Mouse (Mus musculus): Measurements from ENCODE around the gene Cdca7.
A peak's percentile ranks its signal among the peaks of the same experiment; 100 is the strongest.

Cdca7 gene

DNA sequence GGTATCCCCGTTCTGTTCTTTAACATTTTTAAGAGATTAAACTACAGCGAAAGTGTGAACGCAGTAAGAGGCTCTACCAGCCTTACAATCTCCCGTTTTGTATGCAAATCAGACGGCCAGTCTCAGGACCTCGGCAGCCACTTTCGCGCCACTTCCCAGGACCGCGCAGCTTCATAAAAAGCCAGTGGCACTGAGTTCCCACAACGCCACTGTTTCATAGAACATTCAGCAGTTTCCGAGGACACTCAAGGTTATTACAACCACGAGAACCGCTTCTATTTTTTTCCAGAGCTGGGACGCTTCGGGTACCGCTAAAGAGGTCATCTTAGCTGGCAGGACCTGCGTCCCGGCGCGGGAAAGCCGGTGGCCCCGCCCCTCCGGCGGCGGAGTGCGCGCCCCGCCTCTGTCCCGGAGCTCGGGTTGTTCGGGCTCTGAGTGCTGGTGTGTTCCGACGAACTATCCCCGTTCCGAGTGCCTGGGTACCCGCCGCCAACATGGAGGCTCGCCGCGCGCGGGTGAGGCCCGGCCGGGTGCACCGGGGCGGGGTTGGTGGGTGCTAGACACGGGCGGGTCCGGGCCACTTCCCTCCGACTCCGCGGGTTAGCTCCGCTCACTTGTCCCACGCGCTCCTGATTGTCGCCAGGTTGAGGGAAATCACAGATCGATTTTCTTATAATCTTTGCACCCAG lies at the start of gene Cdca7:
Gene Cdca7 (plus strand): TSS at position 363 of the 689 bp plus-strand sequence.
- peak; percentile 48 for DNase-seq

GRCm38 (mm10) chr2:72426776-72427175 lies 49.2 kb upstream of the Cdca7 start:
- peak; percentile 12 for DNase-seq

DNA sequence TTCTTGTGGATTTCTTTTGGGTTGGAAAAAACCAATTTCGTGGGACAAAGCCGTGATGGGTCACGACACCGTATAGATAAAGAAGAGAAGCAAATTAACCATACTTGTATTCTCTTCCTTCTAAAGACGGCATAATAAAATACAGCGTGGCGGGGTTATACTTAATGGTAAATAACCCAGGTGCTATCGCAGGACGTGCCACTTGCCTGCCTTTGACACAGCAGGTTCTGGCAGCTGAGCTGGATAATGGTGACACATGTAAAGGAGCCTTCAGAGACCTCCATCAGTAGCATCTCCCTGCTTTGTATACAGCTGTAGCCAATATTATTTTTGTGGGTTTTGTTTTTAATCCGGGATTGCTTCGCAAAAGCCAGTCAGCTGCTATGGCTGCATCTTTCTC lies 48.7 kb upstream of the Cdca7 start:
- DNase-seq: no peak

DNA sequence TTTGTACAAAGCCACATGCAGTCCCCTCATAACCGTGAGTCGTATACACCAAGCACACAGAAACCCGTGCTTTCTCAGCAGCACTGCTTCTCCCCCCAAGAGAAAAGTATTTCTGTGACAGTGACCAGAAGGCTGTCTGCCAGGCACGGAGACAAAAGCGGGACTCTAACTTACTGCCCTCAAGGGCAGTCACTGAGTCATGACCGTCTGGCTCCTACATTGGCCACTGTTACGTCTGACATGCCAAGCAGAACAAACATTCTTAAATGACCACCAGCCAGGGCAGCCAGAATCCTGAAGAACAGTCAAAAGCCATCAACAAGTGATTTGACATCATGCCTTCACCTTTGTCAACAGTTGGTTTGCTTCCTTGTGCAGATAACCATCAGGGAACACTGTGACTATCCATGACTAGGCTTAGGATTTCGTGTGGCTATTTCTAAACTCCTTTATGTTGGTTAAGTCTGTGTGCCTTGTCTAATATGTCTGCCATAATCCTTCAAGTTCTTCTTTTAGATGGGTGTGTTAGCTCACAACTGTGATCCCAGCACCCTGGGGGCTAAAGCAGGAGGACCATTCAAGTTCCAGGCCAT lies 36.9 kb upstream of the Cdca7 start:
- DNase-seq: no peak

DNA sequence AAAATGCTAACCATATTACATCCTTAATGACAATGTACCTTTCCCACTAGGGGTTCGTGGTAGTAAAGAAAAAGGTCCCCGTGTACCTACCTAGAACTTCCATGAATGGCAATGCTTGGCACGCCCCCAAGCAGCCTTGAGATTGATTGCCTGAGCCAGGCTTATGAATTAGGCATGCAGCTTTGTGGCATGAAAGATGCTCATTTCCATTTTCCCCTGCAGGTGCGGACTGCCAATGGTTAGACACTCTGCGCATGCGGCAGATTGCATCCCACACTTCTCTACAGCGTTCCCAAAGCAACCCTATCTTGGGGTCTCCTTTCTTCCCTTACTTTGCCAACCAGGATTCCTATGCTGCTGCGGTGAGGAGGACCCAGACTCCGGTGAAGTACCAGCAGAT lies 34.9 kb upstream of the Cdca7 start:
- peak; percentile 3 for DNase-seq

DNA sequence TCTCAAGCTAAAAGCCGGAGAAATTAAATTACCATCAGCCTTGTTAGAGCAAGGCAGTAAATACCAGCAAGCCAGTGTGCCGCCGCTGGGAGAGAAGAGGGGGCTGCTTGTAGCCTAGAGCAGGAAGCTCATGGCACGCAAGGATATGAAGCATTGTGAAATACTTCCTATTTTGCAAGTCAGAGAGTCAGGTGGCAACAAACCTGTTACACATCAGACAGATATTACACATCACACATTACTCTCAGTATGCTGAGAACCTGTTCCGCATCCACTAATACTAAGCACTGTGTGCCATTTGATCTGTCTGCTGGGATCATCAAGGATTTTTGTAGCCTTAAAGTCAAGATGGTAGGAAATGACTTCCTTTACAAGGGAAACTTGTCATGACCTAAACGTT lies 33.1 kb upstream of the Cdca7 start:
- no peak for DNase-seq

DNA sequence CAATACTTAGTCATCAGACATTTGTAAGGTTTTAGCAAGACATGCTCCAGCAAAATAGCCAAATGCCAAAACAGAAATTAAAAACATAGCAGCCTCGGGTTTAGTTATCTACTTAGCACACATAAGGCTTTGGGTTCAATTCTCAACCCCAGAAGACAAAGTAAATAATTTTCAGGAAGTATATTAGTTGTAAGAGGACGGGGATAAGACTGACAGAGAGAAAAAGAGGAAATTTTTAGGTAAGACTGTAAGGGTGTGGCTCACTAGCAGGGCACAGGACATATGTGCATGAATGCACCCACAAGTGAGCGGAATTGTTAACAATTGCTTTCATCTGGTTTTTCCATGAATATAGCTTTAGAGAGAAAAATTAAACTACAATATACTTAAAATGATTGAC lies 32.0 kb upstream of the Cdca7 start:
- DNase-seq: no peak

DNA sequence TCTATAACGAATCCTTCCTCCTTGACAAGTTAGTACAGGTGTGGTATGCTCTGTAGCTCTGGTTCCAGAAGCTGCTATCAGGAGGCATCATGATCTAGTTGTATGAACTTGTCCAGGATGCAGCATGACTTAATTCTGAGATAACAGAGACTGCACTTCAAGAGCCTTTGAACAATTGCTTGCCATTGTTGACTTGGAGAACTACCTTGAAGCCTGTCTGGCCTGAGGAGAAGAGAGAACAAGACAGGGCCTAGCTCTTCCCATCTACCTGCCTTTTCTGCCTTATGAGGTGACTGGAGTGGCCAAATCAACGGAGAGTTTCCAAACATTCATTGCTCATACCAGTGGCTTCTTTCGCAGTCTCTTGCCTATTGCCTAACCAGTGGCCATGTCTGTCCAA lies 29.9 kb upstream of the Cdca7 start:
- DNase-seq: no peak

DNA sequence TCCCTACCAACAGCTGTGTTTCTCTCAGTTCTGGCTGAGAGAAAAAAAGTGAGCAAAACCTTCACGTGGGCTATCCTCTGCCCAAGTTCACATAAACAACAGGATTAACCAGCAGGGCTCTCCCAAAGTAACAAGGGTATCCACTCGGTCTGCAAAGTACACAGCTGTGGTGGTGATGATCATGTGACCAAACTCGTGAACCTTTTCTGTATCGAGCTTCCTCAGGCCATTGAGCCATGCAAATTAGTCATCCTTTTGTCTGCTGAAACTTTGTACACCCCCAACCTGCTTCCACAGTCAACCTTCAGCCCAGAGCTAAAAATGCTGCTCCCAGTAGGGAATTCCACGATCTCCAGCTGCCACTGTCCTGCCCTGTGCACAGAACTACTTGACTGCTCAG lies 29.3 kb upstream of the Cdca7 start:
- DNase-seq: no peak

DNA sequence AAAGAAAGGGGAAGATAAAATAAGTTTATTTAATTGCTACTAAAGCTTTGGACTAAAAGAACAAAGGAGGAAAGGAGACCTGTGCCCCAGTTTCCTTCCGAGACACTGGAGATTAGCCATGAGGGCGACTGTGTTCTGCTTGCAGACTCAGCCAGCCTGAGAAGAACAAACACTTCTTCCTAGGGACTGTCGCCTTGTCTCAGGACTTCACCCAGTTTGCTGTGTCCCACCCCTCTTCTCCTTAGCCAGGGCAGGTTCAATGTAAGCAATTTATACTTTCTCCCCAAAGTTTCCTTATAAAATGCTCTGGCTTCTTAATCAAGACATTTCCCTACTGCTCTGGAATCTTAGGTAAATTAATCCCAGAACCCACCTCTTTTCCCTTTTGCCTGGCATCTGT lies 22.4 kb upstream of the Cdca7 start:
- no peak for DNase-seq

GRCm38 (mm10) chr2:72456189-72456588 lies 19.8 kb upstream of the Cdca7 start:
- no peak for DNase-seq

- DNase-seq: no peak
Observed at GRCm38 (mm10) chr2:72464376-72465014, 11.5 kb upstream of the Cdca7 start.

DNA sequence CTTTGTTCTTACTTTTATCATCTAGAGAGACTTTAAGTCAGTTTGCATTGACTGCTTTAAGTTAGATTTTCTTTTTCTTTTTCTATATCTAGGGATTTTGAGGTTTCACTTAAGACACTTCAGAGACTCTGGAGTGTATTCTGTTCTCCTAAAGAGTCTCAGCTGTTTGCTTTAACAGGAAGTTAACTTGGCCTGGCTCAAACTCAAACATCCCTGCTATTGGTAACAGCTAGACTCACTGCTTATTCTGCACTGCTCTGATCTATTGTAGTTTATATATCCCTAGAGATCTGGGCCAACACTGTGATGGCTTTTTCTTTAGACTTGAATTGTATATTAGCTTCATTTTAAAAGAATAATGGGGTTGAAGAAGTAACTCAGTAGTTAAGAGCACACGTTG lies 8.4 kb upstream of the Cdca7 start:
- DNase-seq: no peak

DNA sequence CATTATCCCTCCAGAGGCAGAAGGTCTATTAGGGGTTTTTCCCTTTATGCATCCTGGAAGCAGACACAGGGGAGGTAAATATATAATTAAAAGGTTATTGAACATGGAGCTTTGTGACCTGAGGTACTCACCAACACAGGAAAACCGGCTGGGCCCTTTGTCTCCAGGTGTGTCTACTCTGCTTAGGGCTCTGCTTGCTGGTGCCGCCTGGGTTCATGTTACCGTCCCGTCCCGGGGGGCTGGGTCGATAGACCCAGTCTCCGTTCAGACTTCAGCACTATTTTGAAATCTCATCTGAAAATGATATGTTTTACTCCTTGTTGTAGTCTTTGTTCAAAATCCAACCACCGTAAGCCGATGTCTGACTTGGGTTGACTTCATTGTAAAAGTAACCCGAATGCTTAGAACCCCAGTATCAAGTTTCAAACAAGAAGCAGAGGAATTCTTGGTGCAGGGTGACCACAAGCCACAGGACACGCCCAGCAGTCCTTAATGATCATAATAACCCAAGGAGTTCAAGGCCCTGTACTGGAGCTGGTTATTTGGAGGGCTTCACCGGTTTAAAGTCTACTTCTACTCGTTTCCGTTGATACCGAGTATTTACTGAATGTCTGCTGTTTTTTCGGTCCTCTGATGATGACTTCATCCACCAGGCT lies 4.4 kb upstream of the Cdca7 start:
- DNase-seq: no peak

DNA sequence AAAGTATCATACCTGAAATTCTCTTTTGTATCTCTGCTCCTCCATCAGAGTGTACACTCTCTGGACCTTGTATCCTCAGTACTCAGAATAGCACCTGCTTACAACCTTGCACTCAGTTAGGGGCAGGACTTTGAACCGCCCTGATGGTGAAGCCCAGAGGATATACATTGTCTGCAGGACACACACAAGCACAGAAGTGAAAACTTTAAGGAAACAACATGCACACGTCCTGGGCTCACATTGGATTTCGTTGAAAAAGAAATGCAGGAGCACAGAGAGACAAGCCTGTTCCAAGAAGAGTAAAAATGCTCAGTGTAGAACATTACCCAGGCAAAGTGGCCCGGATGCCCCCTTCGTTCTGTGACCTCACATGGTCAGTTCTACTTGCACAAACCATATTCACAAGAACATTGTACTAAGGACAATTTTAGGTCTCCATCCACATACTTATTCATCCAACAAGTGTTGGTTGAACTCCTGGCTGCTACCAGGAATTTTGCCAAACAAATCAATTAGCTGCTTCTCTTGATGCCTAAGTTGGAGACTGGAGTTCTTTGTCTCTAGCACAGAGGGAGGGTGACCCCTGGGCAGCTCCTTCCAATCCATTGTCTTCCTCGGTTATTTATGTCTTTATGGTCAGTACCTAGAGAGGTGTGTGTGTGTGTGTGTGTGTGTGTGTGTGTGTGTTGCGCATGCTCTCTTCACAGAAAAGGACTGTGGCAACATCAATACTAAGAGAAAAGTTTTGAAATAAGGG lies 1.2 kb upstream of the Cdca7 start:
- DNase-seq: no peak

GRCm38 (mm10) chr2:72475423-72475796 lies 549 bp upstream of the Cdca7 start:
- DNase-seq: no peak

DNA sequence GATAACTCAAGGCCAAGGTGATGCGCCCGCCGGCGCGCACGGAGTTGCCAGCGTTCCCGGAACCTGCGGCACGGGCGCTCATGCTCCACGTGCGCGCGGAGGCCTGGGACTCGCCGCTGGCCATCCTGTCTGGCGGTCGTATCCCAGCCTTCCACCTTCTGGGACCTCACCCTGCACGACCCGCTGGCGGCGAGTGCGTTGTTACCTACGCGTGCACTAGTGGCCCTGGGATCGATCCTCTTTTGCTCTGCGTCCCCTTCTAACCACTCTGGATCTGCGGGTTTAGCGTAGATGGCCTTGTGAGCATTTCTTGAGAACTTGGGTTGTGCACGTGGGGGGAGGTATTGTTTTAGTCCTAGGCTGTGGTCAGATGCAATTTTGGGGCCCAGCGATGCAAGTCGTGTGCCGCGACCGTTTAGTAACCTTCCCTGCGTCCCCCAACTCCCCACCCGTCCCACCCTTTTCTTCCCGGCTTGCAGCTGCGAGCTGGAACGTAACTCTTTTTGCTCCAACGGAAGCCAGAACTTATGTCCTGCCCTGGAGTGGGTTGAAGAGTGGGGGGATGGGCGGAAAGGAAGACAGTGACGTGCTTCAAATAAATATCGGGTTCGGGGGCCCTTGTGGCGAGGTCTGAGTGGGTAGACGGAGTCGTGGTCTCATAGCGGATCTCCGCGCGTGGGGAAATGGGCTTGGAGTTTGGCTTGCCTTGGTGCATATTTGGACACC lies 690 bp downstream of the Cdca7 start:
- DNase-seq: no peak

DNA sequence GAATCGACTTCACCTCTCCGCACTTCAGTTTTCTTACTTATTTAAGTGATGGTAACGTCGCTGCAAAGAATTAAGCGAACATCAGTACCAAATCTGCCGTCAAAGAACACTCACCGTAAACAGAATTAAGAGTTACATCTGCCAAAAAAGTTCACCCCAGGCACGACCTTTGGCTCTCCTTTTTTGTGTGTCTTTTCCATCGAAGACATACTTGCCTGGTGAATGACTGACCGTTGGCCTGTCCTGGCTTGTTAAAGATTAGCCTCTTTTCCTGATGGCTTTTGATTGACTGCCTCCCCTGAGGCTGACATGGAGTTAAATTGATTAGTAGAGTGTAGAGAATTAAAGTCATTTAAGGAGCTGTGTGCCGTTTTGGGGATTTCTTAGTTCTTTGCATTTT lies 1.3 kb downstream of the Cdca7 start:
- no peak for DNase-seq

DNA sequence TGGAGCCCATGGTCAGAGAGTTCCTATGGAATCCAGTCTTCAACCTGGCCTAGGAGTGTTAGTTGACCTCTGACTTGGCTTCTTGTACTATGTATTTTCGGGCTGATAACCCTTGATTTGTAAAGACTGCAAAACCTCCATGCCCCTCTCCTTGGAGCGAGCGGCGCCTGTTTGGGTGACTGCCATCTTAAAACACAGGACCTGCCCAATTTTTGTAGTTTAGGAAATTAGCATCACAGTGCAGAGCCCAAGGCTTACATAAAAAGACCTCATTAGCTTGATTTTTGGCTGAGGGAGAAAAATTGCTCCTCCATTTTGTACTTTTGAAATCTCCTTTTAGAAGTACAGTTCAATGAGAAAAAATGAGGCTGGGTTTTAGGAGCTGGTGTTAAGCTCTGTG lies 2.2 kb downstream of the Cdca7 start:
- no peak for DNase-seq

- DNase-seq: no peak
Observed at GRCm38 (mm10) chr2:72478921-72479320, 3.0 kb downstream of the Cdca7 start.

DNA sequence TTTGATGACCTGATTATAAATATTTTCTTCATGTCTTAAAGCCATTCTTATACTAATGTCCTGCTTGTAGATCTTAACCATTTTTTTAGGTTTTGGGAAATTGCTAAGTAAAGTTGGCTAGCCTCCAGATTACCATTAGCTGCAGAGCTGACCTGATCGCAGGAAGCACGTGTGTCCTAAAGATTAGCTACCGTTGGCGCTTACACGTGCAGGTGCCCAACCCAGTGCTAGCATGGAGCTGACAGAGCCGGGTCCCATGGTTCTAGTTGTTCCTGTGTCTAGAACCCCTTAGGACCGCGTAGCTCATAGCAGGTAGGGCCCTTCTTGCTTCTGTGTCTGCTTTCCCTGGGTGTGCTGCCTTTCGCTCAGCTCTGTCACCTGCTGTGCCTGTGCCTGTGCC lies 3.9 kb downstream of the Cdca7 start:
- DNase-seq: no peak

- DNase-seq: no peak
Observed at GRCm38 (mm10) chr2:72491650-72492049, 15.7 kb downstream of the Cdca7 start.

GRCm38 (mm10) chr2:72493039-72493438 lies 17.1 kb downstream of the Cdca7 start:
- DNase-seq: no peak
